Mouse (Mus musculus) brain, embryonic 14.5 days (tissue): ENCODE results near the gene Wsb1.

Experiments used
- CTCF ChIP-seq: fragments of 200-500 bp; IDR thresholded peaks from 2 replicates; pipeline ENCODE4 v1.5.1; 2012; ENCODE audit warnings: inconsistent platforms, mild to moderate bottlenecking, moderate library complexity, borderline replicate concordance; ENCODE audit not compliant: insufficient read depth, insufficient read length; ENCODE audit errors: extremely low read depth
- POLR2A ChIP-seq: fragments of 200-500 bp; IDR thresholded peaks from 2 replicates; pipeline ENCODE4 v1.6.1; 2012; ENCODE audit warnings: mild to moderate bottlenecking, inconsistent platforms, borderline replicate concordance; ENCODE audit not compliant: poor library complexity, insufficient read depth, insufficient read length, severe bottlenecking; ENCODE audit errors: extremely low read depth

DNA sequence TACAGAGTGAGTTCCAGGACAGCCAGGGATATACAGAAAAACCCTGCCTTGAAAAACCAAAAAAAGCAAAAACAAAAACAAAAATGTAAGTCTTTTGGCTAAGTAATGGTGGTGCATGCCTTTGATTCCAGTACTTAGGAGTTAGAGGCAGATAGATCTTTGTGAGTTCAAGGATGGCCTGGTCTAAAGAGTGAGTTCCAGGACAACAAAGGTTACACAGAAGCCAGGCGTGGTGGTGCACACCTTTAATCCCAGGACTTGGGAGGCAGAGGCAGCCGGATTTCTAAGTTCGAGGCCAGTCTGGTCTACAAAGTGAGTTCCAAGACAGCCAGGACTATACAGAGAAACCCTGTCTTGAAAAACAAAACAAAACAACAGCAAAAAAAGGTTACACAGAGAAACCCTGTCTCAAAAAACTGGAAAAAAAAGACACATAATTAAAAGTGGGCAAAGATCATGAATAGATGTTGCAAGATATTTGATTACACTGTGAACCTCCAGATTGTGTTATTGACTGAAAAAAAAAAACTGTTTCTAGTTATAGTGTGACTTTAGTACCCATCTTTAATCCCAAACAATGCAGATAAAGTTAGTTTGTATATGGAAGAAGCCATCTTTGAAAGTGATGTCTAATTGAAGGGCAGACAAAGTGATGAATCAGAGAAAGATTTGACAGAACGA, 29.0 kb upstream of the Wsb1 start:
- TF ChIP-seq POLR2A (no peak), CTCF (no peak)
